Mouse (Mus musculus): ENCODE results near the gene Cbln3. TPM values are rescaled to one million over a fixed set of nuclear protein-coding genes. Genes with fewer than 3 reads are reported as not detected.
A peak's percentile ranks its signal among the peaks of the same experiment; 100 is the strongest.

Cbln3 gene
- polyA plus RNA-seq, 1 experiment from 2014 or later, result 0.10 TPM

DNA sequence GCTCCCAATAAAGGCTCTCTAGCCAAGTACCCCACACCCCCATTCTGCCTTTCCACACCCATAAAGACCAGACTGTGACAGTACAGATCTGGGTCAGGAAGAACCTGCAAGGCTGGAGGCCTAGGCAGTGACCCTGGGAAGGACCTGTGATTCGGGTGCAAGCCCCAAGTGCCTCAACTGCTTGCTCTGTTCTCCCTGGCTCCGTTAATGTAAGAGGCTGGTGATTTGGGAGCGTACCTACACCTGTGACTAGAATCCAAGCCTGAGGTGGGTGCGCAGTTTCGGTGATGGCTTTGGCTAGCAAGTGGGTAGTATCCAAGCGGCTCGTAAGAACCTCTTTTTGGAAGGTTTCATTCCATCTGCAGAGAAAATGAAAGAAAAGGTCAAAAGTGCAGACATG lies 14.8 kb upstream of the Cbln3 start:
- Histone ChIP-seq H3K36me3 (peaks cover 44% of the 10 kb centered on the region), H3K27me3 (peaks cover 3% of the 10 kb centered on the region; the same call in 1 of the 2 replicates), H3K9me3 (replicated peaks) (no peaks in the 10 kb centered on the region), H3K4me3 (replicated peaks) (no peak overlapping the region), H3K4me1 (replicated peaks) (peaks cover 28% of the 10 kb centered on the region), H3K27ac (no peak overlapping the region), H3K4me2 (peak overlapping the region; percentile 81; the same call in 1 of the 2 replicates), H3K9ac (0 out of 2 replicates have a peak overlapping the region, but pooled peaks have one; percentile 67)
- DNase-seq, result no peak
- 82% methylated on average over 7 of the region's 7 CpGs for WGBS (ENCODE audit: insufficient replicate concordance)
- no peak; the same call in 1 of the 2 replicates for ATAC-seq (ENCODE audit: low read depth)

DNA sequence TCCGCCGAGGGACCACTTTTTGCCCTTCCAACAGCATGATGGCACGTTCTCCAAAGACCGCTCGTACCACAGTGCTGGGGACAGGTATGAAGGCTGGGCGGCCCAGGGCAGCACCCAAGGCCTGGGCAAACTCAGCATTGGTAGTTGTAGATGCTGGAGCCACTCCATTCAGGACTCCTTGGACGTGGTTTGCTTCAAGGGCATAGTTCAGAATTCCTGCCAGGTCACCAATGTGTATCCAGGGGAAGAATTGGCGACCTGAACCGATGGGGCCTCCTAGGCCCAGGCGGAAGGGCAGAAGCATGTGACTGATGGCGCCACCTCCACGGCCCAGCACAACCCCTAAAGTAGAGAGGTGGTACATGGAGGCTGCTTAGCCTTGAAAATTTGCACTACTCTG lies 13.5 kb upstream of the Cbln3 start:
- H3K27me3 ChIP-seq, result peaks cover 3% of the 10 kb centered on the region; the same call in 1 of the 2 replicates
- no peak overlapping the region for H3K4me2 ChIP-seq
- no peak overlapping the region for H3K27ac ChIP-seq
- H3K4me3 ChIP-seq (replicated peaks), result no peak overlapping the region
- peaks cover 52% of the 10 kb centered on the region for H3K36me3 ChIP-seq
- DNase-seq (no peak), ATAC-seq (ENCODE audit: low read depth) (no peak)
- WGBS (ENCODE audit: insufficient replicate concordance), result 82% methylated on average over 12 of the region's 12 CpGs
- H3K9me3 ChIP-seq (replicated peaks), result no peaks in the 10 kb centered on the region
- H3K4me1 ChIP-seq (replicated peaks), result peaks cover 28% of the 10 kb centered on the region
- H3K9ac ChIP-seq, result no peak overlapping the region

DNA sequence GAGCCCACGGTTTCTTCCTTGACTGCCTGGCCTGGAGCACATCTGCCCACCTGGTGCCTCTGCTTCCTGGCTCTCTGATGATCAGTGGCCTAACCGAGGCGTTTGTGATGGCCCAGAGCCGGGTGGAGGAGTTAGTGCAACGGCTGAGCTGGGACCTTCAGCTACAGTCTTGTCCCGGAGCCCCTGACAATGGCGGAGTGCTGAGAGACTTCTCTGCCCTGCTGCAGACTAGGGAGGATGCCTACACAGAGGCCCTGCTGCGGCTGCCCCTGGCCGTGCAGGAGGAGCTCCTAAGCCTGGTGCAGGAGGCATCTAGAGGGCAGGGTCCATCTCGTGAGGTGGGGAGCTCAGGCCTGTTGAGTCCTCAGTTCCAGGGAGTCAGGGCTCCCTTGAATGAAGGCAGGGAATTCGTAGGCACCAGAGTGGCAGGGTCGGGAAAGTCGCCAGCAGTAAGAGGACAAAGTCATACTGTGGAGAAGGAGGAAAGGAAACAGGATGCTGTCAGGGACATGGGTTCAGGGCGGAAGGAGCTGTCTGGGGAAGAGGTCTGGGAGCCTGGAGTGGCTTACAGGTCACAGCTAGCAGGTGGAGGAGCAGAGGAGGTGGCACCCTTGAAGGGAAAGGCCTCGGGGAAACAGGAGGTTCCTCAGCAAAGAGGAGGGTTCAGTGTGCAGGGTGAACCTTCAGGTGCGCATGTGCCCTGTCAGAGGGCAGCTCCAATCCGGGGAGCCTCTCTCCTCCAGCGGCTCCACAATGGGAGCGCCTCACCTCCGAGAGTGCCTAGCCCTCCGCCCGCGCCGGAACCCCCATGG lies 2.6 kb upstream of the Cbln3 start:
- Histone ChIP-seq H3K27me3 (no peaks in the 10 kb centered on the region), H3K4me1 (replicated peaks) (peaks cover 52% of the 10 kb centered on the region), H3K4me3 (replicated peaks) (peak overlapping the region; percentile 76), H3K9me3 (replicated peaks) (no peaks in the 10 kb centered on the region), H3K4me2 (peak overlapping the region; percentile 80), H3K9ac (peak overlapping the region; percentile 89; the same call in 1 of the 2 replicates), H3K27ac (peak overlapping the region; percentile 90), H3K36me3 (peaks cover 51% of the 10 kb centered on the region)
- no peak for DNase-seq
- 82% methylated on average over 24 of the region's 24 CpGs for WGBS (ENCODE audit: insufficient replicate concordance)
- ATAC-seq (ENCODE audit: low read depth), result no peak

DNA sequence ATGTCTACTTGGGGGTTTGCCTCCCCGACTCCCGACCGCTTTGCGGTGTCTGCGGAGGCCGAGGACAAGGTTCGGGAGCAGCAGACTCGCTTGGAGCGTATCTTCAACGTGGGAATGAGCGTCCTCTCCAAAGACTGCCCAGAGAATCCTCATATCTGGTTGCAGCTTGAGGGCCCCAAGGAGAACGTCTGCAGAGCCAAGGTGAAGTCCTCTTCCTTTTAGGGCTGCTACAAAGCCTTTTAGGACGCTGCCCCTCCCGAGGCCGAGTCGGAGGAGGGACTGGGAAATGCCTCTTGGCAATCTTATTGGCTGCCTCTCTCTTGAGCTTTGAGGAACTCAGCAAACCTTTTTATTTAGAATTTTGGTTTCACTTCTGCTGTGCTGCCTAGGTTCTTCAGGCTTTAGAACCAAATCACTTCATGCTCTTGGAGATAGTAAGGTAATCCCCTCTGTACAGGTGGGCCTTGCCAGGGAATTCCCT lies 1.6 kb upstream of the Cbln3 start:
- Histone ChIP-seq H3K4me1 (replicated peaks) (peaks cover 59% of the 10 kb centered on the region), H3K27me3 (no peaks in the 10 kb centered on the region), H3K36me3 (peaks cover 44% of the 10 kb centered on the region), H3K4me3 (replicated peaks) (peak overlapping the region; percentile 76), H3K27ac (peak overlapping the region; percentile 90), H3K4me2 (peak overlapping the region; percentile 80), H3K9me3 (replicated peaks) (no peaks in the 10 kb centered on the region), H3K9ac (peak overlapping the region; percentile 89)
- peak; percentile 43 for DNase-seq
- 4% methylated on average over 16 of the region's 16 CpGs for WGBS (ENCODE audit: insufficient replicate concordance)
- ATAC-seq (ENCODE audit: low read depth), result no peak

DNA sequence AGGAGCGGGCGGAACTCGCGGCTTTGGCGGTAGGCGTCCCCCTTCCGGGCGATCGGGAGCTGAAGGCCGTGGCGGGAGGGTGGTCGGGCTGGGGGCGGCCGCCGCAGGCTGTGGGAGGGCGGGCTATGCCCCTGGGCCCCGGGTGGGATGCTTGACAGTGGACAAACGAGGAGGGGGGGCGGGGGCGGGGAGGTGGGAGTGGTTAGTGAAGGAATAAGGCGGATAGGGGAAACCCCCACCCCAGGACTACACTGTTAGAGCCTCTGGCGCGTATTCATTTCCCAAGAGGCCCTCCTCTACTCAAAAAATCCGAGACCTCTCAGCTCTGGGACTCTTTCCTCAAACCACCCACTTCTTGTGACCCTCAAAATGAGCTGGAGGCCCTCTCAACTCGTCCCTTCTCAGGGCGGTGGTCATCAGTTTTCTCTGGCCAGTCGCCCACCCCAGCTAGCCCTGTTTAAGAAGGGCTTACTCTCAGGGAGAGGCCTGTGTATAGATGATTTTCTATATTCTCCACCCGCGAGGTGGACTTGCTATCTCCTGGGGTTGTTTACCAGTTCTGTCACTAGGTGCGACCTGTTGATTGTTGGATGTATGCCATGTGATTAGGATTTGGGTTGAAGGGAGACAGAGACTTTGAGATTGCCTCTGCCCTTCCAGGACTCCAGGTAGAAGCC lies 1.1 kb upstream of the Cbln3 start:
- under 1% methylated on average over 22 of the region's 30 CpGs for WGBS (ENCODE audit: insufficient replicate concordance)
- Histone ChIP-seq H3K27me3 (no peaks in the 10 kb centered on the region), H3K9me3 (replicated peaks) (no peaks in the 10 kb centered on the region), H3K27ac (peak overlapping the region; percentile 90), H3K36me3 (peaks cover 39% of the 10 kb centered on the region), H3K4me3 (replicated peaks) (peak overlapping the region; percentile 76), H3K4me2 (peak overlapping the region; percentile 80), H3K9ac (peak overlapping the region; percentile 89), H3K4me1 (replicated peaks) (peaks cover 60% of the 10 kb centered on the region)
- DNase-seq (peak; percentile 28), ATAC-seq (ENCODE audit: low read depth) (peak; percentile 29)

DNA sequence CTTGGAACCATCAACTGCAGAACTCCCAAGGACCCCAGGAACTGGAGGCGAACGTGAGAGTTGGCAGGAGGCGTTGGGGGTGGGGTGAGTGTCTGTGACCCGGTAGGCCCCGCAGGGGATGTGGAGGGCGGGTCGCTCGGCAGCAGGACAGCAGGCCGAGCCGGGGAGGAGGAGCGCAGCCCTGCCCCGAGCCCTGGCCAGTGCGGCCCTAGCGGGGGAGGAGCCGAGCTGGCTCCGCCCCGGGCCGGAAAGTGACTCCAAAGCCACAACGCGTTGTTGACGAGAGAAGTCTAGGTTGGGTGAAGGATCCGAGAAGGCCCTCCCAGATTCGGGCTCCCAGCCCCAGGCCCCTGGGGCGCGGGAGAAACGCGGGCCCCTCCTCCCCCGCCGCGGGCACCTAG lies 521 bp upstream of the Cbln3 start, which contains the start of gene Khnyn:
Gene Khnyn, plus strand, starts transcription at position 235 of the 401 bp plus-strand sequence.
- H3K9me3 ChIP-seq (replicated peaks), result no peaks in the 10 kb centered on the region
- under 1% methylated on average over 30 of the region's 30 CpGs for WGBS (ENCODE audit: insufficient replicate concordance)
- H3K27ac ChIP-seq, result peak within 1 kb of the TSS; percentile 90
- H3K4me3 ChIP-seq (replicated peaks), result peak within 1 kb of the TSS; percentile 76
- H3K36me3 ChIP-seq, result peaks cover 34% of the 10 kb centered on the region
- peak within 1 kb of the TSS; percentile 80 for H3K4me2 ChIP-seq
- H3K27me3 ChIP-seq, result no peaks in the 10 kb centered on the region
- peak within 1 kb of the TSS; percentile 89 for H3K9ac ChIP-seq
- ATAC-seq (ENCODE audit: low read depth), result peak; percentile 90
- peak; percentile 89 for DNase-seq
- peaks cover 60% of the 10 kb centered on the region for H3K4me1 ChIP-seq (replicated peaks)

DNA sequence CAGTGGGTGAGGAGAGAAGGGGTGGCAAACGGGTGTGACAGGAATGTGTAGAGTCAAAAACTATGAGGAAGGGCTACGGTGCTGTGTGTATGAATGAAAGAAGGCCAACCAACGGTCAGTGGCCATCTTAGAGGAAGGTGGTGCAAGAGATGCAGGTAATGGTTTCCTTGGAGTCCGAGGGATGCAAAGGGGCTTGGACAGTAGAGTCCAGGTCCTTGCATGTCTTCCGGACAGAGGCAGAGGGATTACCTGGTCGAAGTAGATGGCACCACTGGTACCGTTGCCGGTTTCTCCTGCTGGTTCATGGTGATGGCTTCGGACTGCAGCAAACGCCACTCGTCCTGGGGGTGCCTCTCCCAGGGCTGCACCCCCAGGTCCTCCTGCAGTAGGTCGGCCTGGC lies 529 bp downstream of the Cbln3 start:
- no peak for ATAC-seq (ENCODE audit: low read depth)
- DNase-seq, result no peak
- 83% methylated on average over 12 of the region's 12 CpGs for WGBS (ENCODE audit: insufficient replicate concordance)
- Histone ChIP-seq H3K4me1 (replicated peaks) (peaks cover 61% of the 10 kb centered on the region), H3K9me3 (replicated peaks) (no peaks in the 10 kb centered on the region), H3K27ac (peak overlapping the region; percentile 90), H3K4me3 (replicated peaks) (no peak overlapping the region), H3K27me3 (0 out of 2 replicates have a peak, but pooled peaks cover under 1% of the 10 kb centered on the region), H3K36me3 (peaks cover 24% of the 10 kb centered on the region), H3K9ac (no peak overlapping the region; the same call in 1 of the 2 replicates), H3K4me2 (no peak overlapping the region)

DNA sequence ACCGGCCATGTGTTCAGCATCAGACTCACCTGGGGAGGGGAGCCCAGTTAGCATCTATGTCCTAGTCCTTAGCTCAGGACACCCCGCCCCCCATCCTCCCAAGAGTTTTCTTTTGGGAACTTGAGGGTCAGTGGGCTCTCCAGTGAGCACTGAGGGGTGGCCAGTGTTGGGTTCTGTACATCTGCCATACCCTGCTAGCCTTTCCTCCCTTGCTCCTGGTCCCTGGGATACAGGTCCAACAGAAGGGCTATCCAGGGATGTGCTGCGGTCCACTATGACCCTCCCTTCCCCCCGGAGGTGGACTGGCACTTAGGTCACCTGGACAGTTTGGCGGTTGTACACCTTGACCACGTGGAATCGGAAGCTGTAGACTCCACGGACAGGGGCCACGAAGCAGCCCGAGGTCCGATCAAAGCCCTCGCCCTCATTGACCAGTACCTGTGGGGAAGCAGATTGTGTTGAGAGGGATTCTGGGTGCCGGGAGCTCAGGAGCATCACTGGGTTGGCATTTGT lies 987 bp downstream of the Cbln3 start:
- WGBS (ENCODE audit: insufficient replicate concordance), result 86% methylated on average over 13 of the region's 13 CpGs

DNA sequence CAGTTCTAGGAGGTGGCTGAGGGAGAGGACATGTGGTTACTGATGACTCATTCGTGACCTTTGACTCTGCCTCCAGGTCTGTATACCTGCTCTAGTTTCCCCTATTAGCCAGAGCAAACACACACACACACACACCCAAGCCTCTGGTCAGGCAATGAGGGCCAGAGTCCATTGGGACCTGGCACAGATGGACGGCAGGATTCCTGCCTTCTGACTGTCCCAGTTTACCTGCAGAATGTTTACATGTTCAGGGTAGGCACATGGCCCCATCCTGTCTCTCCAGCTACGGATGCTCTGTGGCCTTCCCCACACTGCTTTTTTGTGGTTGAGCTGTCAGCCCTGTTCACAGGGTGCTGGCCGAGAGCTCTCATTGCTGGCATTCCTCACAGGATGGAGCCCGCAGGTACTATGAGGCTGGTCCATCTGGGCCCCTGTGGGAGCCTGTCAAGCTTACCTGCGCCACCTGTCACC lies 2.0 kb downstream of the Cbln3 start:
- Histone ChIP-seq H3K4me2 (peak overlapping the region; percentile 25; the same call in 1 of the 2 replicates), H3K27me3 (peaks cover 11% of the 10 kb centered on the region), H3K27ac (peak overlapping the region; percentile 73), H3K36me3 (peaks cover 9% of the 10 kb centered on the region), H3K4me3 (replicated peaks) (no peak overlapping the region), H3K9ac (no peak overlapping the region), H3K4me1 (replicated peaks) (peaks cover 69% of the 10 kb centered on the region), H3K9me3 (replicated peaks) (no peaks in the 10 kb centered on the region)
- ATAC-seq (ENCODE audit: low read depth), result peak; percentile 39
- no peak for DNase-seq
- 38% methylated on average over 6 of the region's 6 CpGs for WGBS (ENCODE audit: insufficient replicate concordance)

More for the DNA sequence above, 987 bp downstream of the Cbln3 start:
- no peaks in the 10 kb centered on the region for H3K9me3 ChIP-seq (replicated peaks)
- 0 out of 2 replicates have a peak, but pooled peaks cover 3% of the 10 kb centered on the region for H3K27me3 ChIP-seq
- no peak overlapping the region for H3K4me2 ChIP-seq
- H3K36me3 ChIP-seq, result peaks cover 19% of the 10 kb centered on the region
- H3K9ac ChIP-seq, result no peak overlapping the region
- no peak overlapping the region for H3K4me3 ChIP-seq (replicated peaks)
- peak overlapping the region; percentile 73; the same call in 1 of the 2 replicates for H3K27ac ChIP-seq
- ATAC-seq (ENCODE audit: low read depth), result no peak
- H3K4me1 ChIP-seq (replicated peaks), result peaks cover 65% of the 10 kb centered on the region
- DNase-seq, result no peak

DNA sequence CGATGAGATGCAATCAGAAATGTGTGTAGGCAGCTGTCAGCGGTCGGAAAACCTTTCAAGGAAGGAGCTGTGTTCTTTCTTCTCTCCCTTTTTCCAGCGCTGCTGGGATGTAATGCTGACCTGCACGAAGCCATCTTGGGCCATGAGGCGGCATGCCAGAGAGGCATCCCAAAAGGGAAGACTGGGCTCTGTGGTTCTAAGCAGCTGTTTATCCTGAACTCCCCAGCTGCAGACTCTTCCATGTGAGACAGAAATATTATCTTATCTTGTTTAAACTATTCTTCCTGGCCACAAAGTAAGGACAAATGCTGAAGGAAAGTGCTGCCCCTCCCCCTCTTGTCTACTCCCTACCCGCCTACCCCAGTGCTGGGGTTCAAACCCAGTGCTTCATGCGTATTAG lies 3.2 kb downstream of the Cbln3 start:
- Histone ChIP-seq H3K27me3 (peaks cover 14% of the 10 kb centered on the region), H3K36me3 (no peaks in the 10 kb centered on the region), H3K4me2 (no peak overlapping the region), H3K4me3 (replicated peaks) (no peak overlapping the region), H3K9ac (no peak overlapping the region), H3K9me3 (replicated peaks) (no peaks in the 10 kb centered on the region), H3K27ac (no peak overlapping the region), H3K4me1 (replicated peaks) (peaks cover 57% of the 10 kb centered on the region)
- 47% methylated on average over 8 of the region's 8 CpGs for WGBS (ENCODE audit: insufficient replicate concordance)
- ATAC-seq (ENCODE audit: low read depth), result no peak
- no peak for DNase-seq

DNA sequence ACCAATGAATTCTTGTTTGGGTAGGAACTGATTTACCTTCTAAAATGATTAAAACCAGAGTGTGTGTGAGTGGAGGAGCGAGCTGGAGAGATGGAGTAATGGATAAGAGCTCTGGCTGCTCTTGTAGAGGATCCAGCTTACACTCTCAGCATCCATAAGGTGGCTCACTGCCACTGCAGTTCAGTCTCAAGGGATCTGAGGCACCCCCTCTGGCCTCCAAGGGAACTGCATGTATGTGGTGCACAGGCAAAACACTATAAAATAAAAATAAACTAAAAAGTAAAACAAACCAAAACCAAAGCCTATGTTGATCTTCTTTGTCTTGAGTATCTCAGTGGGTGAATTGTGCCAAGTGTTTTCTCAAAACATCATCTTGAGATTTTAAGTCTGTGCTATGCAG lies 4.6 kb downstream of the Cbln3 start:
- Histone ChIP-seq H3K27me3 (peaks cover 17% of the 10 kb centered on the region), H3K9ac (no peak overlapping the region), H3K27ac (no peak overlapping the region), H3K4me1 (replicated peaks) (peaks cover 48% of the 10 kb centered on the region), H3K36me3 (no peaks in the 10 kb centered on the region), H3K9me3 (replicated peaks) (no peaks in the 10 kb centered on the region), H3K4me3 (replicated peaks) (no peak overlapping the region), H3K4me2 (no peak overlapping the region)
- WGBS (ENCODE audit: insufficient replicate concordance), result 11% methylated on average over 1 of the region's 1 CpGs
- ATAC-seq (ENCODE audit: low read depth) (no peak), DNase-seq (no peak)

Measured in liver, embryonic 13.5 days (tissue).